Mouse (Mus musculus): ENCODE data around the gene Ywhah.

The Ywhah gene

DNA sequence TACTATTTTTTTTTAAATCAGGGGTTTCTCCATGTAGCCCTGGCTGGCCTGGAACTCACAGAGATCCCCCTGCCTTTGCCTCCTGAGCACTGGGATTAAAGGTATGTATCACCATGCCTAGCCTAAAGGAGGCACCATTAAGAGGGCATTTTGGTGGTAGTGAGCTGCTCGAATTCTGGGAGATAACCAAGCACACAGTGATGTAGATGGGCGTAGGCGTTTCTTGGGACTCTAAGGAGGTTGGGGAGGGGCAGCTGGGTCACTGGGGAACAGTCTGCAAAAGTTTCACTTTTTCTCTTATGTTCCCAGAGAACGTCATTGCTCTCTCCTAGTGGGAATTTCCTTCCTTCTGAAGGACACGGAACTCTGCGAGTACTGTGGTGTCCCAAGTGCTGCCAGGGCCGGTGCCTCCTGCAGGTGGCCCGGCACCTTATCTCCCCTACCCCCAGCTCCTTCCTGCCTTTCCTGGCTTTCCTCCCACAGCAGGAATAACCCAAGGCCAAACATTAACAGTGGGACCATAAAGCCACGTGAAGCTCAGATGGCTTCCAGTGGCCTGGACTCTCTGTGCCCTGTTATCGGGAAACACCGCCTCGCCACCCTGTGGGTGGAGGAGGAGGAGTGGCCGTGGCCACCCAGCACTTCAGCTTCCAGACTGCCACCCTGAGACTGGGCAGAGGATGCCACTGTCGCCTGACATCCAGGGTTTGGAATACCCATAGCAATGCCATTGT, 34.4 kb downstream of the Ywhah start:
- no peak for DNase-seq (ENCODE audit: low spot score in 2 of 2)

DNA sequence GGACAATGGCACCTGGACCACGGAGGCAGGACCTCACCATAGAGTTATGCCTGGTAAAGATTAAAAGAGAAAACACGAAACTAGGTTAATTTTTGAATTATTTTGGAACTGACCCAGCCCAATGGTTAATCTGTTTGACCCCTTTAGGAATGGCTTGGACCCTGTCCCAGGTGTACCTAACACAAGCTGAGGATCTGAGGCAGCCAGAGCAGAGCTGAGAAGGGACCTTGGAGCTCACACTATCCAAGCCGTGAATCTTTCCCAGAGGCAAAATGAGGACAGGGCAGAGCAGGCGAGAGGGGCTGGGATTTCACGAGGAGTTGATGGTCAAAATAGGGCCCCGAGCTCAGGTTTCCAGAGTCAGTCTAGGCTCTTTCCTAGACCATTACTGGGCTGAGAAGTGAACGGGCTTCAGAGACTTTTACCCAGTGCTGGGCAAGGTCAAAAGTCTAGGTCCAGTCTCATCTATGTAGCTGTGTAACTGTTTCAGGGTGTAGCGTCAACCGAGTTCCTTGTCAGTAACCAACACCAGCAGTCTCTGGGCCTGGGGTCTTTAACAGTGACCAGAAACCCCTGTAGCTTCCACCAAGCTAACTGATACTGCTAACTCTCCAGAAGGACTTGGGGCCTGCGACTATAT, 37.6 kb downstream of the Ywhah start:
- DNase-seq (ENCODE audit: low spot score in 2 of 2): no peak

DNA sequence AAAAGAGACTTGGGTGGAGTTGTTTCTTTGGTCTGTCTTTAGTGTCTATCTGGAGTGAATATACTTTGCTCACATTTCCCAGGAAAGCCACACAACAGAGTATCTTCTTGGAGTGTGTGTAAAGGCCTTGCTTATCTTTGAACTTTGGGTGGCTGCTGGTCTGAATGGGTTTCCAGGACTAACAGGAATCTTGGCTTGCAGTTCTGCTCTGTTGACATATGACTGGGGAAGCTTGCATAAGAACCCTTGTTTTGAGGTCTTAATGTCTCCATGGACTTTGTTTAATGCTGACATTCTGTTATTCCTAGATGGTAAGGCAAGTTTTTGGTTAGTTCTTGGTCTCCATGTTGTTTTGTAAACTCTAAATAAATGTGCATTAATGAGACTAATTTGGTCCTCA, 51.5 kb downstream of the Ywhah start:
- DNase-seq (ENCODE audit: low spot score in 2 of 2): no peak

GRCm38 (mm10) chr5:33076490-33077191, 58.0 kb downstream of the Ywhah start:
- DNase-seq (ENCODE audit: low spot score in 2 of 2): no peak

Data from cerebellum, postnatal 4 days (tissue).